Mouse (Mus musculus) megakaryocyte, embryonic 14.5 days (primary cell): Measurements from ENCODE around the gene 2810408A11Rik. TPM values are rescaled to one million over a fixed set of nuclear protein-coding genes. Genes with fewer than 3 reads are reported as not detected.
A peak's percentile ranks its signal among the peaks of the same experiment; 100 is the strongest.

Experiments
- H3K27me3 ChIP-seq: replicated peaks from 2 replicates; pipeline ENCODE3; 2012; ENCODE audit warnings: inconsistent platforms
- H3K36me3 ChIP-seq: replicated peaks from 2 replicates; pipeline ENCODE3; 2012; ENCODE audit warnings: low read length, inconsistent platforms, mixed read lengths
- H3K4me1 ChIP-seq: 2 replicates; pipeline ENCODE4 v1.6.1; 2012; ENCODE audit warnings: inconsistent platforms
- H3K4me3 ChIP-seq: replicated peaks from 2 replicates; pipeline ENCODE3; 2012; ENCODE audit warnings: moderate library complexity, mild to moderate bottlenecking, inconsistent platforms
- H3K9me3 ChIP-seq: 2 replicates; pipeline ENCODE4 v1.6.1; 2012; ENCODE audit warnings: inconsistent platforms
- FLI1 ChIP-seq: IDR thresholded peaks from 2 replicates; pipeline ENCODE4 v1.6.1; 2012; ENCODE audit warnings: low read length, inconsistent platforms, mixed read lengths
- GATA1 ChIP-seq: IDR thresholded peaks from 3 replicates; pipeline ENCODE4 v1.6.1; 2012; ENCODE audit warnings: mixed read lengths, low read length, inconsistent platforms, borderline replicate concordance
- polyA plus RNA-seq: library from polyadenylated mRNA; stranded (reverse); fragments of >175 nt; gene quantifications from 2 replicates; pipeline ENCODE4 v1.2.3, GENCODE M21; 2012; ENCODE audit warnings: low replicate concordance; ENCODE audit not compliant: insufficient read depth

2810408A11Rik gene
- polyA plus RNA-seq, 1 experiment = 0.25 TPM

DNA sequence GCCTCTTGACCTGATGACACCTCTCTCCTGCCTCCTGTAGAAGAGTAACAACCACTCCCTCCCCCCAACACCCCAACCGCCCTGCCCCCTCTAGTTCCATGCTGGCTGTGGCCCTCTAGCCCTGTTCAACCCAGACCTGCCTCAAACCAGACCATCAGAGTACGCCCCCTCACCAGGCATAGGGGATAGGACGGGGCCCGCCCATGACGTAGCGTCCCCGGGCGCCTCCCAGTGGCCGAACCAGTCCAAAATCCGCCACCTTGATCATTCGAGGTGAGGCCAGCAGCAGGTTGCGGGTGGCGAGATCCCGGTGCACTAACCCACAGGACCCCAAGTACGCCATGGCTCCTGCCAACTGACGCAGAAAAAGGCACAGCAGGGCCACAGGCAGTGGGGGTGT, 45.4 kb downstream of the 2810408A11Rik start:
- H3K4me1 ChIP-seq = peaks cover 34% of the 10 kb centered on the region

DNA sequence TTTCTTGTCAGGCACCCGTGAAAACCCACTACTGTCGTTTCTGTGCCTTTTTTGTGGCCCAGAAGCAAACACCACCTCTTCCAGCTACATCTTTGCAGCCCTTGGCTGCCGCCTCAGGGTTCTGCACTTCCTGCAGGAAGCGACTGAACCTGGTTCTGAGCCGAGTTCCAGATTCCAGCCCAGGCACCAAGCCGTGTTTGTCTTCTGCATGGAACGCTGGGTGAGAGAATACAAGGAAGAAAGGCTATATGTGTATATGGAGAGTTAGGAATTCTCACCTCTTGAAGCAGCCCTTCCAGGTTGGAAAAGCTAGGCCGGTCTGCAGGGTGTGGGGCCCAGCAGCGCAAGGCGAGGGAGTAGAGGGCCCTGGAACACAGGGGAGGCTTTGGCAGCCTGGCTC, 46.1 kb downstream of the 2810408A11Rik start:
- no peak overlapping the region for H3K4me3 ChIP-seq
- peaks cover 34% of the 10 kb centered on the region for H3K36me3 ChIP-seq
- TF ChIP-seq GATA1 (no peak), FLI1 (no peak)
- H3K27me3 ChIP-seq = peaks cover 29% of the 10 kb centered on the region
- H3K9me3 ChIP-seq = no peaks in the 10 kb centered on the region
- peaks cover 41% of the 10 kb centered on the region for H3K4me1 ChIP-seq

More for the DNA sequence above, 45.4 kb downstream of the 2810408A11Rik start:
- H3K27me3 ChIP-seq = peaks cover 32% of the 10 kb centered on the region
- TF ChIP-seq GATA1 (no peak), FLI1 (no peak)
- no peak overlapping the region for H3K4me3 ChIP-seq
- peaks cover 27% of the 10 kb centered on the region for H3K36me3 ChIP-seq
- H3K9me3 ChIP-seq = no peaks in the 10 kb centered on the region

DNA sequence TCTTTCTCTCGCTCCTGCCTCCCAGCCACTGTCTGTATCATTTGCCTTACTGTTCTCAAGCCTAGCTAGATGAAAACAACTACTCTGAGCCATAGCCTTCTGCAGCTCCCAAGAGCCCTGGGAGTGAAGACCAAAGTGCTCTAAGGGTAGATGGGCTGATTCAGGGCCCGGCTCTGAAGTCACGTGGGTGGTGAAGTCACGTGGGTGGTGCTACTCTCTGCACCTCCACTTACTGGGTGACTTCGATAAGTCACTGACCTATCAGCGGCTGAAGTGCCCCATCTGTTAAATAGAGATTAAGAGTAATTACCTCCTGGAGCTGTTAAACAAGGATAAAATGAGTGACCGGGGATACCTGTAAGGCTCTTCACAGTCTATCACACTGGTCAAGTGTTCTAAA, 46.8 kb downstream of the 2810408A11Rik start:
- H3K4me1 ChIP-seq = peaks cover 48% of the 10 kb centered on the region
- H3K4me3 ChIP-seq = no peak overlapping the region
- peaks cover 40% of the 10 kb centered on the region for H3K36me3 ChIP-seq
- no peaks in the 10 kb centered on the region for H3K9me3 ChIP-seq
- peaks cover 26% of the 10 kb centered on the region for H3K27me3 ChIP-seq
- TF ChIP-seq FLI1 (no peak), GATA1 (no peak)

DNA sequence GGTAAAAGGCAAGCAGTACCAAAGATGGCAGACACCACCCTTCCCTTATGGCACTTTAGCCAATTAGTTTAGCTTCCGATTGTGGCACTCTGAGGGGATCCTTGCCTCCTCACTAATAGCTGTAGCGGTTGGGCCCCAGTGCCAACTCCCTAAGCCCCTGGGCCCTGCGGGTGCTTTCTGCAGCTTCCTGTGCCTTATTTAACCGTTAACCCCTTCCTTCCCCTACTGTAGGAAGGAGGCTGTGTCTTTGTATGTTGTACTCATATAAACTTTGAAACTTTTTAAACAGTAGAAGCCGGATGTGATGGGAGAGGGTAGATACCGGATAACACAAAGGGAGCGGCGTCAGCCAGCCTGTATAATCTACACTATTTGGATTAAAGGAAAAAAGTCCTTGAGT, 50.0 kb downstream of the 2810408A11Rik start:
- Histone ChIP-seq H3K27me3 (peaks cover 5% of the 10 kb centered on the region), H3K4me3 (no peak overlapping the region), H3K9me3 (no peaks in the 10 kb centered on the region), H3K36me3 (peaks cover 58% of the 10 kb centered on the region), H3K4me1 (peaks cover 76% of the 10 kb centered on the region)
- TF ChIP-seq FLI1 (no peak), GATA1 (no peak)

DNA sequence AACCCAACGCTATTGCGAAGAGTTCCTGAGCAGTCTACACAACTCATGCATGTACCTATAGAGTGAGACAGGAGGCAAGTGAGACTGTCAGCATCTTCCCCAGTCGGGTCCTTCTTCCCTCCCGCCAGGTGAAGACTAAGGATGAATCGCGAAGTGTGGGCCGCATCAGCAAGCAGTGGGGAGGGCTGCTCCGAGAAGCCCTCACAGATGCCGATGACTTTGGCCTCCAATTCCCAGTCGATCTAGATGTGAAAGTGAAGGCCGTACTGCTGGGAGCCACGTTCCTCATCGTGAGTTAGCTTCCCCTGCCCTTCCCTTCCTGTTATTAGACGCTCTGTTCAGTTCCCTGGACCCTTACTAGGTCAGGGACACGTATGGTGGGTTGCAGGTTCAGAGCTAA, 50.9 kb downstream of the 2810408A11Rik start:
- peaks cover 58% of the 10 kb centered on the region for H3K36me3 ChIP-seq
- H3K27me3 ChIP-seq = no peaks in the 10 kb centered on the region
- no peaks in the 10 kb centered on the region for H3K9me3 ChIP-seq
- TF ChIP-seq GATA1 = no peak
- no peak for TF ChIP-seq FLI1
- peak overlapping the region; percentile 11 for H3K4me3 ChIP-seq
- peaks cover 75% of the 10 kb centered on the region for H3K4me1 ChIP-seq

DNA sequence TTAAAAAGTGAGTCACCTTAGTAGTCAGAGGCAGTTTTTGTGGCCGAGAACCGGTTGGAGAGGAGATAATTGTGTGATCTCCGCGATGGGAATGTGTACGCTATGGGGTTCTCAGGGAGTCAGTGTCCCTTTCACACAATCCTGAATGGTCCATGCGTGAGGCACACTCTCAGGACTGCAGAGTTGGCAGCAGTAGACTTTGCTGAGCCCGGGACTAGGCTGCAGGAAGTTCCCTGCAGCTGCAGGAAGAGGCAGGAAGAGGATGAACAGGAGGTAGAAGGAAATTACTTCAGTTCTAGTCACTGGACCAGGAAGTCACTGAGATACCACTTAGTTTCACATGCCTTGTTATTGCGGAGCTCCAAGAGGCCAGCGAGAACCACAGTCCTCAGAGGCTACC, 51.7 kb downstream of the 2810408A11Rik start:
- TF ChIP-seq GATA1 = no peak
- no peak for TF ChIP-seq FLI1
- H3K4me3 ChIP-seq = no peak overlapping the region
- H3K4me1 ChIP-seq = peaks cover 71% of the 10 kb centered on the region
- no peaks in the 10 kb centered on the region for H3K27me3 ChIP-seq
- H3K9me3 ChIP-seq = no peaks in the 10 kb centered on the region
- peaks cover 58% of the 10 kb centered on the region for H3K36me3 ChIP-seq

DNA sequence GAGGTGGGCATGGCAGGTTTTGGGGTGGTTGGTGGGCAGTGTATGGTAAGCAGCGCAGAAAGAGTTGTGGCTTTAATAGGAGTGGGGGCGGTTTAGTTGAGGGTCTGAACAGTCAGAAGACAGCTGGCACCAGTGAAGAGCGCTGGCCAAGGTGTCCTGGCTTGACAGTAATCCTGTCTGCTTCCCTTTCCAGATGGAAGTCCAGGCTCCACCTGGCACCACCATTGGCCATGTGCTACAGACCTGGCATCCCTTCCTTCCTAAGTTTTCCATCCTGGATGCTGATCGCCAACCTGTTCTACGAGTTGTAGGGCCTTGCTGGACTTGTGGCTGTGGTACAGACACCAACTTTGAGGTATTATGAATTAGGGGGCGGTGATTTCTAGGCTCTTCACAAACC, 52.8 kb downstream of the 2810408A11Rik start:
- H3K4me3 ChIP-seq = peak overlapping the region; percentile 23
- H3K27me3 ChIP-seq = no peaks in the 10 kb centered on the region
- no peaks in the 10 kb centered on the region for H3K9me3 ChIP-seq
- TF ChIP-seq FLI1 = no peak
- peaks cover 68% of the 10 kb centered on the region for H3K4me1 ChIP-seq
- H3K36me3 ChIP-seq = peaks cover 57% of the 10 kb centered on the region

Other genes starting within 250 kb of the 2810408A11Rik start
- gene Sox15, start 245.7 kb downstream of the 2810408A11Rik start, polyA plus RNA-seq = not detected in 2 replicates
- 16.2 and 31.6 TPM in 2 replicates for gene Mpdu1, start 238.3 kb downstream of the 2810408A11Rik start, polyA plus RNA-seq
- 8.7 and 128 TPM in 2 replicates for gene Cd68, start 234.8 kb downstream of the 2810408A11Rik start, polyA plus RNA-seq
- gene Eif4a1, start 228.6 kb downstream of the 2810408A11Rik start, polyA plus RNA-seq = 144 and 601 TPM in 2 replicates
- 54.1 and 94.8 TPM in 2 replicates for gene Senp3, start 218.9 kb downstream of the 2810408A11Rik start, polyA plus RNA-seq
- 0.56 TPM in 1 of 2 replicates, not detected in the other for gene Tnfsf13, start 215.2 kb downstream of the 2810408A11Rik start, polyA plus RNA-seq
- gene Tnfsf12, start 205.1 kb downstream of the 2810408A11Rik start, polyA plus RNA-seq = 5.3 and 13.1 TPM in 2 replicates
- gene Tnfsfm13, start 204.9 kb downstream of the 2810408A11Rik start, polyA plus RNA-seq = 2.0 and 2.5 TPM in 2 replicates
- 36.5 and 129 TPM in 2 replicates for gene Polr2a, start 142.3 kb downstream of the 2810408A11Rik start, polyA plus RNA-seq
- not detected in 2 replicates for gene Slc35g3, start 139.0 kb downstream of the 2810408A11Rik start, polyA plus RNA-seq
- gene Zbtb4, start 135.1 kb downstream of the 2810408A11Rik start, polyA plus RNA-seq = 1.9 and 3.9 TPM in 2 replicates
- gene Chrnb1, start 105.0 kb downstream of the 2810408A11Rik start, polyA plus RNA-seq = not detected in 2 replicates
- gene Fgf11, start 99.1 kb downstream of the 2810408A11Rik start, polyA plus RNA-seq = 0.64 TPM in 1 of 2 replicates, not detected in the other
- gene Tmem102, start 95.4 kb downstream of the 2810408A11Rik start, polyA plus RNA-seq = not detected in 2 replicates
- gene Gm39566, start 85.7 kb downstream of the 2810408A11Rik start, polyA plus RNA-seq = not detected in 2 replicates
- not detected in 2 replicates for gene Spem2, start 82.5 kb downstream of the 2810408A11Rik start, polyA plus RNA-seq
- not detected in 2 replicates for gene Spem1, start 78.8 kb downstream of the 2810408A11Rik start, polyA plus RNA-seq
- 4.9 and 17.7 TPM in 2 replicates for gene Nlgn2, start 63.2 kb downstream of the 2810408A11Rik start, polyA plus RNA-seq
- gene Tmem256, start 62.5 kb downstream of the 2810408A11Rik start, polyA plus RNA-seq = 742 and 1,105 TPM in 2 replicates
- gene Plscr3, start 54.6 kb downstream of the 2810408A11Rik start, polyA plus RNA-seq = 41.3 and 79.4 TPM in 2 replicates
- not detected in 2 replicates for gene Tnk1, start 42.3 kb downstream of the 2810408A11Rik start, polyA plus RNA-seq
- gene Tmem95, start 23.0 kb downstream of the 2810408A11Rik start, polyA plus RNA-seq = not detected in 2 replicates
- 0.98 TPM in 1 of 2 replicates, not detected in the other for gene Kctd11, start 19.6 kb downstream of the 2810408A11Rik start, polyA plus RNA-seq
- gene Acap1, start 5.4 kb downstream of the 2810408A11Rik start, polyA plus RNA-seq = 47.6 and 58.4 TPM in 2 replicates
- gene Neurl4, start 85 bp upstream of the 2810408A11Rik start, polyA plus RNA-seq = 17.6 and 26.8 TPM in 2 replicates
- gene Gps2, start 12.9 kb upstream of the 2810408A11Rik start, polyA plus RNA-seq = 116 and 124 TPM in 2 replicates
- gene Eif5a, start 21.0 kb upstream of the 2810408A11Rik start, polyA plus RNA-seq = 2,079 and 2,119 TPM in 2 replicates
- gene Ybx2, start 34.8 kb upstream of the 2810408A11Rik start, polyA plus RNA-seq = 0.75 TPM in 1 of 2 replicates, not detected in the other
- gene Slc2a4, start 47.2 kb upstream of the 2810408A11Rik start, polyA plus RNA-seq = not detected in 2 replicates
- not detected in 2 replicates for gene Cldn7, start 63.8 kb upstream of the 2810408A11Rik start, polyA plus RNA-seq
- gene Ctdnep1, start 80.2 kb upstream of the 2810408A11Rik start, polyA plus RNA-seq = 289 and 291 TPM in 2 replicates
- 11.0 TPM in 1 of 2 replicates, not detected in the other for gene Elp5, start 81.5 kb upstream of the 2810408A11Rik start, polyA plus RNA-seq
- 495 and 977 TPM in 2 replicates for gene Gabarap, start 90.2 kb upstream of the 2810408A11Rik start, polyA plus RNA-seq
- 24.1 and 85.6 TPM in 2 replicates for gene Phf23, start 94.8 kb upstream of the 2810408A11Rik start, polyA plus RNA-seq
- 28.6 and 64.4 TPM in 2 replicates for gene Dvl2, start 99.6 kb upstream of the 2810408A11Rik start, polyA plus RNA-seq
- gene Acadvl, start 114.4 kb upstream of the 2810408A11Rik start, polyA plus RNA-seq = 12.7 and 34.2 TPM in 2 replicates
- gene Dlg4, start 116.0 kb upstream of the 2810408A11Rik start, polyA plus RNA-seq = 16.1 and 22.0 TPM in 2 replicates
- gene Asgr1, start 153.1 kb upstream of the 2810408A11Rik start, polyA plus RNA-seq = 0.36 TPM in 1 of 2 replicates, not detected in the other
- gene Asgr2, start 191.7 kb upstream of the 2810408A11Rik start, polyA plus RNA-seq = 0.09 TPM in 1 of 2 replicates, not detected in the other
- not detected in 2 replicates for gene Mgl2, start 229.3 kb upstream of the 2810408A11Rik start, polyA plus RNA-seq